Mouse (Mus musculus): Measurements from ENCODE around the gene Cdh4. TPM values are rescaled to one million over a fixed set of nuclear protein-coding genes. Genes with fewer than 3 reads are reported as not detected.
A peak's percentile ranks its signal among the peaks of the same experiment; 100 is the strongest.

The Cdh4 gene
- polyA plus RNA-seq, 1 experiment from 2014 or later = 1.1 TPM

DNA sequence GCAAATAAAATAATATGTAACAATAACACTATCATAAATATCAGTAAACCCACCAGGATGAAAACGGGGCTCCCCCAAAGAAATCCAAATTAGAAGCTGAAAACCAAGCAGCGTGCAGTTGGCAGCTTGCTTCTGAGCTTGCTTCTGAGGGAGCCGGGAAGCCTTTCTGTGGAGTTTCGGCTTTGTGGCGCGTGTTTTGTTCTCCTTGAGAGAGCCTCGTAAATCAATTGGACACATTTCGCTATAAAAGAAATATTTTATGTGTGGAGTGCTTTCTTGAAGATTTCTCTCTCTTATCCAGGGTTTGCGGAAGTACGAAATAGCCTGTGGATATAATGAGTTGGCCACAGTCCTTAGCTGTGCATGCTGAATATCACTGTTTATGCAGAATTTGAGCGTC is 131.1 kb downstream of the Cdh4 start:
- Histone ChIP-seq H3K27me3 (replicated peaks) (peaks cover 5% of the 10 kb centered on the region; the same call in 1 of the 2 replicates), H3K9ac (no peak overlapping the region), H3K36me3 (no peaks in the 10 kb centered on the region), H3K4me3 (no peak overlapping the region), H3K4me2 (no peak overlapping the region), H3K27ac (ENCODE audit: poor library complexity, severe bottlenecking) (no peak overlapping the region), H3K9me3 (replicated peaks) (peaks cover 8% of the 10 kb centered on the region), H3K4me1 (replicated peaks) (no peaks in the 10 kb centered on the region)
- WGBS = 85% methylated on average over 11 of the region's 11 CpGs
- no peak for ATAC-seq (ENCODE audit: insufficient number of reproducible peaks, low FRiP score)

DNA sequence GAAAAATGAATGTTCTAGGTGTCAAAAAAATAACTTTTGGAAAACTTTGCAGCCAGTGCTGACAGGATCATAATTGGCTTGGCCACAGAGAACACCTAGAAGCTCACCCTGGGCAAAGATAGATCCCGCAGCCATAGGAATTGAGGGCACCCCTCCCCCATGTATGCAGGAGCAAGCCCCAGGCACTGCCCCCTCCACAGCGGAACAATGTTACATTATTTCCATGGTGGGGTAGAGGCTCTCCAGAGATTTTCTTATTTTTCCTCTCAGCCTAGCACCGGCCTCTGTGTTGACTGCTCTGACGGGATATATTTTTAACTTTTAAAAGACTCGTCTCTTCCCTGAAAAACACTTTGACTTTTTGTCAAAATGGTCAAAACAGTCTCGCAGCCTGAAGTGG is 131.6 kb downstream of the Cdh4 start:
- H3K9me3 ChIP-seq (replicated peaks) = 0 out of 2 replicates have a peak, but pooled peaks cover 5% of the 10 kb centered on the region
- WGBS = 76% methylated on average over 6 of the region's 6 CpGs
- H3K4me2 ChIP-seq = no peak overlapping the region
- peaks cover 5% of the 10 kb centered on the region; the same call in 1 of the 2 replicates for H3K27me3 ChIP-seq (replicated peaks)
- H3K9ac ChIP-seq = no peak overlapping the region
- no peak for ATAC-seq (ENCODE audit: insufficient number of reproducible peaks, low FRiP score)
- no peak overlapping the region for H3K4me3 ChIP-seq
- H3K36me3 ChIP-seq = no peaks in the 10 kb centered on the region
- no peak overlapping the region for H3K27ac ChIP-seq (ENCODE audit: poor library complexity, severe bottlenecking)
- no peaks in the 10 kb centered on the region for H3K4me1 ChIP-seq (replicated peaks)

DNA sequence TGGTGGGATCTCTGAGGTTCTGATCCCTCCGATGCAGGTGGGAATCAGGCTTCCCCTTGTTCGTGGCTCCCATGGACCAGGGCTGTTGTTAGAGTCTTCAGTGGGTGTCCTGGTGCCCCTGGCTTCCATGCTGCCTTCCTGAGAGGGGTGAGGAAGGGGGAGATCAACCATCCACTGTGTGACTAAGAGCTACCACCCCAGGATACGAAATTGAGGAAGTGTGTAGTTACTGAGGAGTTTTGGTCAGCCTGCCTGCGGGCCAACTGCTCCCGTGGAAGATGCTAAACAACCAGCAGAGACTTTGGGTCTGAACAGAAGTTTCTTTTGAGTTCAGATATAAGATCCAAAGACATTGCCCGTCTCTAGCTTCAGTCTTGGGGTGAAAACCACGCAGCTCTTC is 133.4 kb downstream of the Cdh4 start:
- no peak overlapping the region for H3K4me3 ChIP-seq
- no peak overlapping the region for H3K9ac ChIP-seq
- H3K4me2 ChIP-seq = no peak overlapping the region
- no peak overlapping the region for H3K27ac ChIP-seq (ENCODE audit: poor library complexity, severe bottlenecking)
- WGBS = 71% methylated on average over 7 of the region's 7 CpGs
- H3K36me3 ChIP-seq = no peaks in the 10 kb centered on the region
- no peaks in the 10 kb centered on the region for H3K27me3 ChIP-seq (replicated peaks)
- 0 out of 2 replicates have a peak, but pooled peaks cover 5% of the 10 kb centered on the region for H3K9me3 ChIP-seq (replicated peaks)
- no peaks in the 10 kb centered on the region for H3K4me1 ChIP-seq (replicated peaks)
- no peak for ATAC-seq (ENCODE audit: insufficient number of reproducible peaks, low FRiP score)

DNA sequence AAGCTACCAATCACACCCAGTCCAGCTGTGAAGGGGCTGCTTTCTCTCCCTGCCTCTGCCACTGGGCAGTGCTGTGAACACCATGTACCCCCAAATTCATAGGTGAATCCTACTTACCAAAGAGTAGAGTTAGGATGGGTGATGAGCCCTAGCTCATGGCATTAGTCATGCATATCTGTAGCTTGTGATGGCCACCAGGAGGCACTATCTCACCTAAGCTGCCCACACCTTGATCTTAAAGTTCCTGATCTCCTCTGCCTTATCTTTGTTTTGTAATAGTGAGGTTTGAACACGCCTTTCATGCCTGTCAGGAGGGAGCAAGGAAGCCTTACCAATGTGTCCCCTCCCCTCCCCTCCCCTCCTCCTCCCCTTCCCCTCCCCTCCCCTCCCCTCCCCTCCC is 134.0 kb downstream of the Cdh4 start:
- Histone ChIP-seq H3K4me3 (no peak overlapping the region), H3K4me1 (replicated peaks) (no peaks in the 10 kb centered on the region), H3K9ac (no peak overlapping the region), H3K27me3 (replicated peaks) (no peaks in the 10 kb centered on the region), H3K9me3 (replicated peaks) (0 out of 2 replicates have a peak, but pooled peaks cover 5% of the 10 kb centered on the region), H3K4me2 (no peak overlapping the region), H3K27ac (ENCODE audit: poor library complexity, severe bottlenecking) (no peak overlapping the region), H3K36me3 (no peaks in the 10 kb centered on the region)
- 67% methylated on average over 1 of the region's 1 CpGs for WGBS
- no peak; the same call in 1 of the 2 replicates for ATAC-seq (ENCODE audit: insufficient number of reproducible peaks, low FRiP score)

DNA sequence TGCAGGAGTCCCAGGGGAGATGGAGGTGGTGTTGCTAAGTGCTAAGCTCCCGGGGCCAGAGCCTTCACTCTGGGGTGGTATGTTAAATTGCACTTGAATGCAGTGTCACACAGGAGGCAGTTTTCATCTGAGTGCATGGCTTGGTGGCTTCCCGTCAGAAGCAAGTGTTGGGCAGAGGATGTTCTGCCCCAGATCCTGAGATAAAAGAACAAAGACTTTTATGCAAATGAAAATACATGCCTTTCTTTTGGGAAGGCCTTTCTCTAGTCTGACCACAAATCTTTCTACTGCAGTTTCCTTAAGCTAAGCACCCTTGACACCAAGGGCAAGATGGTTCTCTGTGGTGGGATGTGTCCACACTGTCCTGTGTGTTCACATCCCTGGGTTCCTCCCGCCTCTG is 136.1 kb downstream of the Cdh4 start:
- Histone ChIP-seq H3K4me1 (replicated peaks) (no peaks in the 10 kb centered on the region), H3K27ac (ENCODE audit: poor library complexity, severe bottlenecking) (no peak overlapping the region), H3K36me3 (no peaks in the 10 kb centered on the region), H3K9me3 (replicated peaks) (0 out of 2 replicates have a peak, but pooled peaks cover 5% of the 10 kb centered on the region), H3K9ac (no peak overlapping the region), H3K27me3 (replicated peaks) (no peaks in the 10 kb centered on the region), H3K4me3 (no peak overlapping the region), H3K4me2 (no peak overlapping the region)
- ATAC-seq (ENCODE audit: insufficient number of reproducible peaks, low FRiP score) = no peak
- 64% methylated on average over 3 of the region's 3 CpGs for WGBS

DNA sequence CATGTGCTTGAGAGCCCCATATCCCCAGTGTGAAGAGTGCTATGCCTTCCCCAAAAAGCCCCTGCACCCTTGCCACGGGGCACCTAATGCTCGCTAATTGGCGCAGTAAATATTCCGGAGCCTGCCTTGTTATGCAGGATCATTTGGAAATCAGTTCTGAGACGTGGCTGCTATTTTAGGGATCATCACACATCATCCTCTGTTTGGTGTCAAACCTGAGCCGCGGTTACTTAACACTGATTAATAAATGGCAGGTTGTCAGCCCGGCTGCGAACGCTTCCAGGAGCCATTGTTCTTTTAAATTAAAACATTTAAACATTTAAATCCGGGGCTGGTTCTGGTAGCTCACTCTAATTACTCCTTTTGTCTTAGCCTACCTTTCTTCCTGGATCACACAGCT is 136.6 kb downstream of the Cdh4 start:
- H3K4me1 ChIP-seq (replicated peaks) = 0 out of 2 replicates have a peak, but pooled peaks cover 3% of the 10 kb centered on the region
- H3K9me3 ChIP-seq (replicated peaks) = 0 out of 2 replicates have a peak, but pooled peaks cover 5% of the 10 kb centered on the region
- no peaks in the 10 kb centered on the region for H3K27me3 ChIP-seq (replicated peaks)
- no peak for ATAC-seq (ENCODE audit: insufficient number of reproducible peaks, low FRiP score)
- no peak overlapping the region for H3K4me2 ChIP-seq
- no peaks in the 10 kb centered on the region for H3K36me3 ChIP-seq
- H3K9ac ChIP-seq = no peak overlapping the region
- no peak overlapping the region for H3K27ac ChIP-seq (ENCODE audit: poor library complexity, severe bottlenecking)
- H3K4me3 ChIP-seq = no peak overlapping the region
- 74% methylated on average over 11 of the region's 11 CpGs for WGBS

DNA sequence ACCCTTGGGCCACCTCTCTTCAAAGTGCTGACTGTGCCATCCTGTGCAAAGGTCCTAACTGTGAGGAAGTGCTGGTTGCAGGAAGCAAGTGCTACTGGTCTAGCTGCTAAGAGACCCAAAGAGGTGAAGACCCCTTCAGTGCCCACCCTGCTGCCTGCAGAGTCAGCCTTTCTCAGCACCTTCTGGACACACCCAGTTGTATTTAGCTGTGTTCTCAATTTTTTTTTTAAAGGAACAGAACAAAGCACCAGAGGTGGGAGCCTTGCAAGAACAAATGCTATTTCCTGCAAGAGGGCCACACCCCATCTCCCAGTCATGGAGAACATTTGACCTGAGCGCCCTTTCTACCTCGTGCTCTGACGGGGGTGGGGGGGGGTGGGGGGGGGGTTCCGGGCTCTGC is 138.2 kb downstream of the Cdh4 start:
- no peak overlapping the region for H3K27ac ChIP-seq (ENCODE audit: poor library complexity, severe bottlenecking)
- no peaks in the 10 kb centered on the region for H3K36me3 ChIP-seq
- no peaks in the 10 kb centered on the region for H3K9me3 ChIP-seq (replicated peaks)
- no peaks in the 10 kb centered on the region for H3K27me3 ChIP-seq (replicated peaks)
- 80% methylated on average over 4 of the region's 4 CpGs for WGBS
- H3K4me1 ChIP-seq (replicated peaks) = 0 out of 2 replicates have a peak, but pooled peaks cover 4% of the 10 kb centered on the region
- H3K4me3 ChIP-seq = no peak overlapping the region
- no peak for ATAC-seq (ENCODE audit: insufficient number of reproducible peaks, low FRiP score)
- no peak overlapping the region for H3K4me2 ChIP-seq
- H3K9ac ChIP-seq = no peak overlapping the region

DNA sequence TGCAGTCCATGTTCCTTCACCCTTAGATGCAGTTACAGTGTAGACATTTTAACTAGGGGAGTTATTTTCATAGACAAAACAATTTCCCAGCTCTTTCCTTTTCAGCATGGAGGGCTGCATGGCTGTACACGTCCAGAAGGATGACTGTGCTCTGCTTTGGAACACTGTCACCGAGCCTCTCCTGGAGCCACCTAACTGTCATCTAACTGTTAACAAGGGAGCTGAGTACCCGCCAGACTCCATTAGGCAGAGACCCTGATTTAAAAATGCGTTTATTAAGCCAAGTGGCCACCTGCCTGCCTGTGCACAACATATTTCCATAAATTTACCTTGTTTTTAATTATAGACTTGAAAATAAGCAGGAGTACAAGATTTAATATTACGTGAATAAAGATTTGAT is 138.8 kb downstream of the Cdh4 start:
- Histone ChIP-seq H3K9ac (no peak overlapping the region), H3K4me1 (replicated peaks) (0 out of 2 replicates have a peak, but pooled peaks cover 4% of the 10 kb centered on the region), H3K27me3 (replicated peaks) (no peaks in the 10 kb centered on the region), H3K36me3 (no peaks in the 10 kb centered on the region), H3K4me3 (no peak overlapping the region), H3K27ac (ENCODE audit: poor library complexity, severe bottlenecking) (no peak overlapping the region), H3K4me2 (no peak overlapping the region), H3K9me3 (replicated peaks) (no peaks in the 10 kb centered on the region)
- WGBS = 65% methylated on average over 5 of the region's 5 CpGs
- ATAC-seq (ENCODE audit: insufficient number of reproducible peaks, low FRiP score) = no peak

DNA sequence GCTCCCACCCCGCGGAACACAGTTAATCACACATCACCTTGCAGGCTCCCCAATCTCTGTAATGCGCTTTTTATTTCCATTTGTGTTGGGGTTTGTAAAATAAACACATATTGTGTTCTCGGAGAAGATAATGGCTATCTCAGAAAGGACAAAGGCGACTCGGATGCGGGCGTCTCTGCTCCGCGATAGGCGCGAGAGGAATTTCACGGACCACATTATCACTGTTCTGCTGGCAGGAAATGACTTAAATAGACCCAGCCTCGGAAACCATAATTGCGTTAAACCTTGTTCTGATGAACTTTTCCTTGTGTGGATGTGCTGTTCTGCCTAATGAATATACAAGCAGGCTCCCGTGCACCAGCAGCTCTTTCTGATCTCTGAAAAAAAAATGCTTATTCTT is 140.7 kb downstream of the Cdh4 start:
- H3K36me3 ChIP-seq = no peaks in the 10 kb centered on the region
- H3K27me3 ChIP-seq (replicated peaks) = no peaks in the 10 kb centered on the region
- H3K9me3 ChIP-seq (replicated peaks) = no peaks in the 10 kb centered on the region
- H3K4me2 ChIP-seq = 0 out of 2 replicates have a peak overlapping the region, but pooled peaks have one; percentile 23
- ATAC-seq (ENCODE audit: insufficient number of reproducible peaks, low FRiP score) = no peak
- no peak overlapping the region for H3K4me3 ChIP-seq
- WGBS = 45% methylated on average over 16 of the region's 16 CpGs
- H3K4me1 ChIP-seq (replicated peaks) = 0 out of 2 replicates have a peak, but pooled peaks cover 6% of the 10 kb centered on the region
- no peak overlapping the region for H3K9ac ChIP-seq
- no peak overlapping the region for H3K27ac ChIP-seq (ENCODE audit: poor library complexity, severe bottlenecking)

DNA sequence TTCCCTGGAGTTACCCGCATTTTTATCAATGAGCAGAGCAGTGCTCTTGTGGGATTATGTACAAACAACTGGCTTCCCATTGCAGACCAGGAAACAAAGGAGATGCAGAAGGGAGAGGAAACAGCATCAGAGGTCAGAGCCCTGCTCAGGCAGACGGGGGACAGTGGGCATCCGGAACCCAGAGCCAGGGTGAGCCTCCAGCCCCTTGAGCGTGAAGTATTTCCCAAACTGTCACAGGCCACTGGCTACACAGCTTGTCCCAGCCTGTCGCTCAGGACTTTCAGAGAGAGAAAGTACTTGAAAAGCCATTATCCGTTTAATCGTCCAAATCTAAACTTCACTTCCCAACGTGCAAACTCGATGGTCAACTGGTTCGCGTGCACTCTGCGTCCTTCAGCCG is 142.4 kb downstream of the Cdh4 start:
- H3K9me3 ChIP-seq (replicated peaks) = no peaks in the 10 kb centered on the region
- ATAC-seq (ENCODE audit: insufficient number of reproducible peaks, low FRiP score) = no peak
- 59% methylated on average over 13 of the region's 13 CpGs for whole genome bisulfite sequencing
- no peak overlapping the region for H3K4me2 ChIP-seq
- no peak overlapping the region for H3K4me3 ChIP-seq
- H3K9ac ChIP-seq = no peak overlapping the region
- H3K27ac ChIP-seq (ENCODE audit: poor library complexity, severe bottlenecking) = no peak overlapping the region
- H3K36me3 ChIP-seq = no peaks in the 10 kb centered on the region
- no peaks in the 10 kb centered on the region; the same call in 1 of the 2 replicates for H3K27me3 ChIP-seq (replicated peaks)
- H3K4me1 ChIP-seq (replicated peaks) = 0 out of 2 replicates have a peak, but pooled peaks cover 6% of the 10 kb centered on the region

DNA sequence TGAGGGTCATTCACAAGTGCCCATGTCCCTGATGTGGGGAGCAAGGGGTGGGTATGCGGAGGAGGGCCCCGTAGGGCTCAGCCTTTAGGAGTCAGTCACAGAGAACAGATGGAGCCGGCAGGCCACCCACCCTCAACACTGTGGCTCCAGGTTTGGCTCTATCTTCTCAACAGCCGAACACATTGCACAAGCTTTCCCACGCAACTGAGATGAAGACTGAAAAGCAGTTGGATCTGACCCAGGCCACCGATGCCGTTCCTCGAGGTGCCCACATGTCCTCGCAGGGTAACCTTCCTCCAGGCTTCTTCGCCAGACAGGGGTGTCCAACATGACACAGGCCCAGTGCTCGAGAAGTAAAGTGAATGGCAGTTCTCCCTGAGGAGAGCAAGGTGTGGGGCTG is 144.2 kb downstream of the Cdh4 start:
- Histone ChIP-seq H3K36me3 (no peaks in the 10 kb centered on the region), H3K4me2 (no peak overlapping the region), H3K4me3 (no peak overlapping the region), H3K27ac (ENCODE audit: poor library complexity, severe bottlenecking) (no peak overlapping the region), H3K4me1 (replicated peaks) (0 out of 2 replicates have a peak, but pooled peaks cover 6% of the 10 kb centered on the region), H3K27me3 (replicated peaks) (no peaks in the 10 kb centered on the region; the same call in 1 of the 2 replicates), H3K9ac (no peak overlapping the region), H3K9me3 (replicated peaks) (no peaks in the 10 kb centered on the region)
- ATAC-seq (ENCODE audit: insufficient number of reproducible peaks, low FRiP score) = no peak
- 82% methylated on average over 11 of the region's 11 CpGs for WGBS

DNA sequence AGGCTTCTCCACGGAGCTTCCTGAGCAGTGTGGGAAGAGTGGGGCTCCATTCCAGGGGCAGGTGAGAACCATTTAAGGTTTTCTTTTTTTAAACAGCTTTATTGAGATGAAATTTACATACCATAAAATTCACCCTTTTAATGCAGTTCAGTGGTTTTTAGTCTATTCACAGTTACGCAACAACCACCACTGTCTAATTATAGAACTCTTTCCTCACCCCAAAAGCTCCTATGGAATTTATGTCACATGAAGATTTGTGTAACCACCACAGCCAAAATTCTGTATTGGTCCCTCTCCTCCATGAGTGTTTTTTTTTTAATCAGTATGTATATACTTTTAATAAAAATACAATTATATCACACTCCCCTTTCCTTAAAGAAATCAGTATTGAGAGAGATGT is 144.8 kb downstream of the Cdh4 start:
- H3K4me3 ChIP-seq = no peak overlapping the region
- no peaks in the 10 kb centered on the region; the same call in 1 of the 2 replicates for H3K27me3 ChIP-seq (replicated peaks)
- H3K4me1 ChIP-seq (replicated peaks) = 0 out of 2 replicates have a peak, but pooled peaks cover 6% of the 10 kb centered on the region
- no peak for ATAC-seq (ENCODE audit: insufficient number of reproducible peaks, low FRiP score)
- H3K36me3 ChIP-seq = no peaks in the 10 kb centered on the region
- no peaks in the 10 kb centered on the region for H3K9me3 ChIP-seq (replicated peaks)
- no peak overlapping the region for H3K9ac ChIP-seq
- 80% methylated on average over 2 of the region's 2 CpGs for WGBS
- H3K27ac ChIP-seq (ENCODE audit: poor library complexity, severe bottlenecking) = no peak overlapping the region
- H3K4me2 ChIP-seq = no peak overlapping the region
